Mouse (Mus musculus) lung, embryonic 15.5 days (tissue): ENCODE results near the gene Lyst. TPM values are rescaled to one million over a fixed set of nuclear protein-coding genes. Genes with fewer than 3 reads are reported as not detected.

Experiments used
- ATAC-seq: fragments of 200-750 bp; cut with Nextera tagmentation; 2 replicates; pipeline ENCODE4 v1.8.0; 2017; ENCODE audit warnings: moderate number of reproducible peaks, borderline replicate concordance; ENCODE audit not compliant: low FRiP score, low TSS enrichment; ENCODE audit errors: extremely low read depth
- H3K27ac ChIP-seq: fragments of 300-500 bp; sonication (generic); 2 replicates; pipeline ENCODE4 v1.5.1; 2015; ENCODE audit warnings: moderate library complexity, mild to moderate bottlenecking, inconsistent platforms
- H3K27me3 ChIP-seq: fragments of 300-500 bp; sonication (generic); 2 replicates; pipeline ENCODE4 v1.6.1; 2015; ENCODE audit warnings: inconsistent platforms
- H3K36me3 ChIP-seq: fragments of 300-500 bp; sonication (generic); 2 replicates; pipeline ENCODE4 v1.6.1; 2015; ENCODE audit warnings: inconsistent platforms
- H3K4me1 ChIP-seq: fragments of 300-500 bp; sonication (generic); 2 replicates; pipeline ENCODE4 v1.6.1; 2015; ENCODE audit warnings: inconsistent platforms
- H3K4me2 ChIP-seq: fragments of 300-500 bp; sonication (generic); 2 replicates; pipeline ENCODE4 v1.6.1; 2015; ENCODE audit warnings: inconsistent platforms, mild to moderate bottlenecking, moderate library complexity
- H3K4me3 ChIP-seq: fragments of 300-500 bp; sonication (generic); 2 replicates; pipeline ENCODE4 v1.5.1; 2015; ENCODE audit warnings: mild to moderate bottlenecking, inconsistent platforms
- H3K9ac ChIP-seq: fragments of 300-500 bp; sonication (generic); 2 replicates; pipeline ENCODE4 v1.6.1; 2015; ENCODE audit warnings: inconsistent platforms
- H3K9me3 ChIP-seq: fragments of 300-500 bp; sonication (generic); 2 replicates; pipeline ENCODE4 v1.6.1; 2016; ENCODE audit warnings: inconsistent platforms
- WGBS: fragments of 180-500 bp; shearing (Covaris S2); methylation state at CpG from one replicate; pipeline ENCODE4 v1.1.7; 2015; 5-methylcytosine and 5-hydroxymethylcytosine counted together
- polyA plus RNA-seq: library from polyadenylated mRNA; unstranded; fragments of >200 nt; fragmentation: Nextera tagmentation; extraction: Ambion mirVana; gene quantifications from 2 replicates; pipeline ENCODE4 v1.2.1, GENCODE M21; 2015

The Lyst gene
- polyA plus RNA-seq, 1 experiment from 2014 or later, result 4.9 TPM

- Histone ChIP-seq H3K9me3 (no peaks in the 10 kb centered on the region), H3K9ac (no peak overlapping the region), H3K36me3 (no peaks in the 10 kb centered on the region), H3K27me3 (no peaks in the 10 kb centered on the region), H3K4me2 (no peak overlapping the region), H3K4me3 (no peak overlapping the region), H3K27ac (no peak overlapping the region), H3K4me1 (peaks cover 45% of the 10 kb centered on the region)
- WGBS, result 46% methylated on average over 8 of the region's 8 CpGs
- ATAC-seq, result peak; percentile 52; the same call in 1 of the 2 replicates
Measured at GRCm38 (mm10) chr13:13576469-13577205, 13.6 kb upstream of the Lyst start.

GRCm38 (mm10) chr13:13581988-13582387 lies 8.2 kb upstream of the Lyst start:
- H3K9me3 ChIP-seq, result no peaks in the 10 kb centered on the region
- no peak overlapping the region for H3K4me2 ChIP-seq
- 76% methylated on average over 4 of the region's 4 CpGs for WGBS
- peaks cover 5% of the 10 kb centered on the region; the same call in 1 of the 2 replicates for H3K4me1 ChIP-seq
- H3K27ac ChIP-seq, result no peak overlapping the region
- H3K27me3 ChIP-seq, result no peaks in the 10 kb centered on the region
- no peak overlapping the region for H3K9ac ChIP-seq
- H3K4me3 ChIP-seq, result no peak overlapping the region
- ATAC-seq, result no peak
- no peaks in the 10 kb centered on the region for H3K36me3 ChIP-seq

- no peak overlapping the region for H3K4me2 ChIP-seq
- H3K9ac ChIP-seq, result no peak overlapping the region
- no peak overlapping the region for H3K4me3 ChIP-seq
- peak overlapping the region; percentile 56 for H3K27ac ChIP-seq
- H3K36me3 ChIP-seq, result no peaks in the 10 kb centered on the region
- peaks cover 4% of the 10 kb centered on the region; the same call in 1 of the 2 replicates for H3K4me1 ChIP-seq
- H3K27me3 ChIP-seq, result no peaks in the 10 kb centered on the region
- WGBS, result 51% methylated on average over 2 of the region's 2 CpGs
- ATAC-seq, result no peak
- no peaks in the 10 kb centered on the region for H3K9me3 ChIP-seq
Measured at GRCm38 (mm10) chr13:13583473-13583872, 6.7 kb upstream of the Lyst start.

GRCm38 (mm10) chr13:13587653-13588184 lies 2.5 kb upstream of the Lyst start:
- Histone ChIP-seq H3K4me2 (no peak overlapping the region), H3K27ac (peak overlapping the region; percentile 69)

GRCm38 (mm10) chr13:13588518-13588917 lies 1.7 kb upstream of the Lyst start:
- H3K9ac ChIP-seq, result no peak overlapping the region
- H3K36me3 ChIP-seq, result no peaks in the 10 kb centered on the region
- no peak for ATAC-seq
- no peaks in the 10 kb centered on the region for H3K9me3 ChIP-seq
- H3K4me2 ChIP-seq, result no peak overlapping the region
- H3K4me3 ChIP-seq, result no peak overlapping the region
- H3K4me1 ChIP-seq, result peaks cover 16% of the 10 kb centered on the region
- H3K27ac ChIP-seq, result peak overlapping the region; percentile 69
- H3K27me3 ChIP-seq, result no peaks in the 10 kb centered on the region
- 88% methylated on average over 1 of the region's 1 CpGs for WGBS

More at GRCm38 (mm10) chr13:13587653-13588184, 2.5 kb upstream of the Lyst start:
- Histone ChIP-seq H3K27me3 (no peaks in the 10 kb centered on the region), H3K4me3 (no peak overlapping the region), H3K4me1 (peaks cover 16% of the 10 kb centered on the region), H3K36me3 (no peaks in the 10 kb centered on the region), H3K9ac (no peak overlapping the region), H3K9me3 (no peaks in the 10 kb centered on the region)
- ATAC-seq, result no peak
- 55% methylated on average over 1 of the region's 1 CpGs for WGBS

GRCm38 (mm10) chr13:13589032-13589431 lies 1.2 kb upstream of the Lyst start:
- no peak for ATAC-seq
- no peaks in the 10 kb centered on the region for H3K27me3 ChIP-seq
- no peaks in the 10 kb centered on the region for H3K9me3 ChIP-seq
- peaks cover 16% of the 10 kb centered on the region for H3K4me1 ChIP-seq
- H3K36me3 ChIP-seq, result no peaks in the 10 kb centered on the region
- no peak overlapping the region for H3K4me2 ChIP-seq
- no peak overlapping the region for H3K4me3 ChIP-seq
- 86% methylated on average over 2 of the region's 2 CpGs for WGBS
- H3K27ac ChIP-seq, result no peak overlapping the region
- no peak overlapping the region for H3K9ac ChIP-seq

GRCm38 (mm10) chr13:13591892-13592291 lies 1.7 kb downstream of the Lyst start:
- no peak for ATAC-seq
- no peaks in the 10 kb centered on the region for H3K36me3 ChIP-seq
- no peak overlapping the region for H3K9ac ChIP-seq
- H3K4me2 ChIP-seq, result 0 out of 2 replicates have a peak overlapping the region, but pooled peaks have one; percentile 4
- WGBS, result 55% methylated on average over 4 of the region's 4 CpGs
- no peak overlapping the region for H3K27ac ChIP-seq
- no peaks in the 10 kb centered on the region for H3K27me3 ChIP-seq
- no peaks in the 10 kb centered on the region for H3K9me3 ChIP-seq
- peaks cover 15% of the 10 kb centered on the region for H3K4me1 ChIP-seq
- no peak overlapping the region for H3K4me3 ChIP-seq

GRCm38 (mm10) chr13:13596424-13597044 lies 6.3 kb downstream of the Lyst start:
- Histone ChIP-seq H3K9me3 (no peaks in the 10 kb centered on the region), H3K27me3 (no peaks in the 10 kb centered on the region), H3K36me3 (no peaks in the 10 kb centered on the region), H3K9ac (no peak overlapping the region), H3K4me1 (0 out of 2 replicates have a peak, but pooled peaks cover 5% of the 10 kb centered on the region), H3K4me3 (no peak overlapping the region), H3K27ac (no peak overlapping the region), H3K4me2 (no peak overlapping the region)
- WGBS, result 93% methylated on average over 7 of the region's 7 CpGs
- ATAC-seq, result no peak

GRCm38 (mm10) chr13:13597896-13598295 lies 7.7 kb downstream of the Lyst start:
- no peaks in the 10 kb centered on the region for H3K4me1 ChIP-seq
- H3K4me3 ChIP-seq, result no peak overlapping the region
- H3K27ac ChIP-seq, result no peak overlapping the region
- H3K27me3 ChIP-seq, result no peaks in the 10 kb centered on the region
- 75% methylated on average over 2 of the region's 2 CpGs for WGBS
- H3K9ac ChIP-seq, result no peak overlapping the region
- H3K9me3 ChIP-seq, result no peaks in the 10 kb centered on the region
- H3K4me2 ChIP-seq, result no peak overlapping the region
- no peak for ATAC-seq
- H3K36me3 ChIP-seq, result no peaks in the 10 kb centered on the region

- no peak overlapping the region for H3K4me2 ChIP-seq
- H3K4me1 ChIP-seq, result no peaks in the 10 kb centered on the region
- WGBS, result 83% methylated on average over 2 of the region's 2 CpGs
- no peaks in the 10 kb centered on the region for H3K27me3 ChIP-seq
- no peak overlapping the region for H3K9ac ChIP-seq
- H3K4me3 ChIP-seq, result no peak overlapping the region
- no peak for ATAC-seq
- H3K36me3 ChIP-seq, result no peaks in the 10 kb centered on the region
- no peaks in the 10 kb centered on the region for H3K9me3 ChIP-seq
- no peak overlapping the region for H3K27ac ChIP-seq
Measured at GRCm38 (mm10) chr13:13601407-13601806, 11.2 kb downstream of the Lyst start.

GRCm38 (mm10) chr13:13606149-13606548 lies 16.0 kb downstream of the Lyst start:
- no peak for ATAC-seq

GRCm38 (mm10) chr13:13608311-13608710 lies 18.1 kb downstream of the Lyst start:
- Histone ChIP-seq H3K4me1 (0 out of 2 replicates have a peak, but pooled peaks cover 2% of the 10 kb centered on the region), H3K36me3 (no peaks in the 10 kb centered on the region), H3K4me3 (no peak overlapping the region), H3K27ac (no peak overlapping the region), H3K4me2 (no peak overlapping the region), H3K27me3 (no peaks in the 10 kb centered on the region), H3K9ac (no peak overlapping the region), H3K9me3 (no peaks in the 10 kb centered on the region)
- ATAC-seq, result no peak
- 32% methylated on average over 1 of the region's 1 CpGs for WGBS

More at GRCm38 (mm10) chr13:13606149-13606548, 16.0 kb downstream of the Lyst start:
- no peak overlapping the region for H3K4me3 ChIP-seq
- no peak overlapping the region for H3K9ac ChIP-seq
- H3K4me2 ChIP-seq, result no peak overlapping the region
- H3K27me3 ChIP-seq, result no peaks in the 10 kb centered on the region
- H3K27ac ChIP-seq, result no peak overlapping the region
- H3K36me3 ChIP-seq, result no peaks in the 10 kb centered on the region
- H3K9me3 ChIP-seq, result no peaks in the 10 kb centered on the region
- 0 out of 2 replicates have a peak, but pooled peaks cover 2% of the 10 kb centered on the region for H3K4me1 ChIP-seq
